Mouse (Mus musculus): Measurements from ENCODE around the gene Fstl5. TPM values are rescaled to one million over a fixed set of nuclear protein-coding genes. Genes with fewer than 3 reads are reported as not detected.

Gene Fstl5
- total and polyA plus RNA-seq, 2 experiments from 2014 or later = 0.04 TPM; not detected in 1

DNA sequence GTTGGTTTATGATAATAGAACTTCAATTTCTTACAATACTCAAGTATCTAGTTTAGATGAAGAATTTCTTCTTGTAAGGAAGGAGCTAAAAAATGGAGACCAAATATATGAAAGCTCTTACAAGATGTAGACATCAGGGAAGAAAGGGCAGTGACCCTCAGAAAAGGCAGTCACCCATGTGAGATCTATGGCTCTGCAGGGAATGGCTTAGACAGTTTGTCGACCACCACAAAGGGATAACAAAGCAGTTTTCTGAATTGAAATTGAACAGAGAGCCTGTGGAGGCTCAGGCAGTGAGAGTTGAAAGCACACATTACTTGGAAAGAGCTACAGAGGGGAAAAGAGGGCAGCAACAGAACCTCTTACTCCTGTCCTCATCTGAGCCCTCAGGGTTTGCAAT, 220.3 kb downstream of the Fstl5 start:
- Histone ChIP-seq H3K27ac (ENCODE audit: low read depth) (no peak overlapping the region), H3K4me1 (ENCODE audit: control insufficient read depth, insufficient read depth) (no peaks in the 10 kb centered on the region), H3K27me3 (ENCODE audit: control insufficient read depth, insufficient read depth, low read length) (no peaks in the 10 kb centered on the region), H3K4me3 (ENCODE audit: low read depth, low read length) (no peak overlapping the region), H3K9ac (replicated peaks; ENCODE audit: low read depth, low read length) (no peak overlapping the region), H3K9me3 (replicated peaks; ENCODE audit: control insufficient read depth, low read length) (no peaks in the 10 kb centered on the region), H3K4me2 (ENCODE audit: low read depth, low read length) (no peak overlapping the region), H3K36me3 (replicated peaks; ENCODE audit: control insufficient read depth, insufficient read depth, low read length) (no peaks in the 10 kb centered on the region)
- DNase-seq (ENCODE audit: low spot score) (no peak), ATAC-seq (ENCODE audit: insufficient read depth, low read depth) (no peak)
- TF ChIP-seq CTCF (IDR thresholded peaks at IDR 0.05; ENCODE audit: low read depth) (no peak), EP300 (IDR thresholded peaks at IDR 0.05; ENCODE audit: low read depth) (no peak)
- WGBS = 35% methylated on average over 1 of the region's 1 CpGs

GRCm38 (mm10) chr3:76301026-76301773, 227.1 kb downstream of the Fstl5 start:
- Histone ChIP-seq H3K27me3 (ENCODE audit: control insufficient read depth, insufficient read depth, low read length) (no peaks in the 10 kb centered on the region), H3K4me2 (ENCODE audit: low read depth, low read length) (no peak overlapping the region), H3K4me1 (ENCODE audit: control insufficient read depth, insufficient read depth) (no peaks in the 10 kb centered on the region), H3K9ac (replicated peaks; ENCODE audit: low read depth, low read length) (no peak overlapping the region), H3K36me3 (replicated peaks; ENCODE audit: control insufficient read depth, insufficient read depth, low read length) (no peaks in the 10 kb centered on the region), H3K27ac (ENCODE audit: low read depth) (no peak overlapping the region), H3K4me3 (ENCODE audit: low read depth, low read length) (no peak overlapping the region), H3K9me3 (replicated peaks; ENCODE audit: control insufficient read depth, low read length) (no peaks in the 10 kb centered on the region)
- WGBS = 74% methylated on average over 2 of the region's 2 CpGs
- TF ChIP-seq CTCF (IDR thresholded peaks at IDR 0.05; ENCODE audit: low read depth) = no peak
- no peak for TF ChIP-seq EP300 (IDR thresholded peaks at IDR 0.05; ENCODE audit: low read depth)
- ATAC-seq (ENCODE audit: insufficient read depth, low read depth) (no peak), DNase-seq (ENCODE audit: low spot score) (no peak)

GRCm38 (mm10) chr3:76316991-76317390, 242.9 kb downstream of the Fstl5 start:
- DNase-seq (ENCODE audit: low spot score) (no peak), ATAC-seq (ENCODE audit: insufficient read depth, low read depth) (no peak)
- Histone ChIP-seq H3K36me3 (replicated peaks; ENCODE audit: control insufficient read depth, insufficient read depth, low read length) (no peaks in the 10 kb centered on the region), H3K4me2 (ENCODE audit: low read depth, low read length) (no peak overlapping the region), H3K27ac (ENCODE audit: low read depth) (no peak overlapping the region), H3K4me1 (ENCODE audit: control insufficient read depth, insufficient read depth) (no peaks in the 10 kb centered on the region), H3K9me3 (replicated peaks; ENCODE audit: control insufficient read depth, low read length) (0 out of 2 replicates have a peak, but pooled peaks cover 5% of the 10 kb centered on the region), H3K9ac (replicated peaks; ENCODE audit: low read depth, low read length) (no peak overlapping the region), H3K27me3 (ENCODE audit: control insufficient read depth, insufficient read depth, low read length) (no peaks in the 10 kb centered on the region), H3K4me3 (ENCODE audit: low read depth, low read length) (no peak overlapping the region)
- TF ChIP-seq CTCF (IDR thresholded peaks at IDR 0.05; ENCODE audit: low read depth) = no peak
- no peak for TF ChIP-seq EP300 (IDR thresholded peaks at IDR 0.05; ENCODE audit: low read depth)
- WGBS = 74% methylated on average over 3 of the region's 3 CpGs

DNA sequence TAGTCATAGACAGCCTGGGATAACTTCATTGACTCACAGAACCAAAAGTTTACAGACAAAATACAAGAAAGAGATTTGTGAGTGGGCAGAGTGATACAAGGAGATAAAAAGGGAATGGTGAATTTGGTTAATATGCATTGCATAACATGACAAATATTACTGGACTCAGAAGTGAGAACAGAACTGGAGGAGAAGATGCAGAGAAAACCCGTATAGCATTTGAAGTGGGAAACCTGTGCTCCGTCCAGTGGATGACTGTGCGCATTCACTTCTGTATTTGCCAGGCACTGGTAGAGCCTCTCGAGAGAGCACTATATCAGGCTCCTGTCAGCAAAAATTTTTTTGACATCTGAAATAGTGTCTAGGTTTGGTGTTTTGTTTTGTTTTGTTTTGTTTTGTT, 245.5 kb downstream of the Fstl5 start:
- Histone ChIP-seq H3K4me1 (ENCODE audit: control insufficient read depth, insufficient read depth) (no peaks in the 10 kb centered on the region), H3K27me3 (ENCODE audit: control insufficient read depth, insufficient read depth, low read length) (no peaks in the 10 kb centered on the region), H3K4me2 (ENCODE audit: low read depth, low read length) (no peak overlapping the region), H3K9ac (replicated peaks; ENCODE audit: low read depth, low read length) (no peak overlapping the region), H3K27ac (ENCODE audit: low read depth) (no peak overlapping the region), H3K36me3 (replicated peaks; ENCODE audit: control insufficient read depth, insufficient read depth, low read length) (no peaks in the 10 kb centered on the region), H3K9me3 (replicated peaks; ENCODE audit: control insufficient read depth, low read length) (0 out of 2 replicates have a peak, but pooled peaks cover 5% of the 10 kb centered on the region), H3K4me3 (ENCODE audit: low read depth, low read length) (no peak overlapping the region)
- no peak for DNase-seq (ENCODE audit: low spot score)
- 75% methylated on average over 4 of the region's 4 CpGs for WGBS
- TF ChIP-seq CTCF (IDR thresholded peaks at IDR 0.05; ENCODE audit: low read depth) (no peak), EP300 (IDR thresholded peaks at IDR 0.05; ENCODE audit: low read depth) (no peak)
- ATAC-seq (ENCODE audit: insufficient read depth, low read depth) = no peak

DNA sequence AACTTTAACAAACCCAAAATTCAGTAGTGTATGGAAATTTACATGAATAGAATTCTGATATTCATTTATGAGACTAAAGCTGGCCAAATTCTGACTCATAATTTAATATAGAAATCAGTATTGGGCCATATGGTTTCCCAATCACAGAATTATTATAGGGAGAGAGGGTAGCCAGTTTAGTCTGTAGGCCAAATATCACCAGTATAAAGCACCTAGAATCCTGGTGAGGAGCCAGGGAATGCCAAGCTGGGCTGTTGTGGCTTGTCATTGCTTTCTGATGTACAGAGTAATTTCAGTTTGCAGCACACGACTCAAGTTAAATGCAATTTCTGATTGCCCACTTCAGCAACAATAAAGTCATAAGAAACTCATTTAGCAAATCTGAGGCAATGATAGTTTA, 248.4 kb downstream of the Fstl5 start:
- H3K36me3 ChIP-seq (replicated peaks; ENCODE audit: control insufficient read depth, insufficient read depth, low read length) = no peaks in the 10 kb centered on the region
- no peak for DNase-seq (ENCODE audit: low spot score)
- H3K27ac ChIP-seq (ENCODE audit: low read depth) = no peak overlapping the region
- 76% methylated on average over 1 of the region's 1 CpGs for WGBS
- H3K27me3 ChIP-seq (ENCODE audit: control insufficient read depth, insufficient read depth, low read length) = no peaks in the 10 kb centered on the region
- ATAC-seq (ENCODE audit: insufficient read depth, low read depth) = no peak
- H3K9me3 ChIP-seq (replicated peaks; ENCODE audit: control insufficient read depth, low read length) = 0 out of 2 replicates have a peak, but pooled peaks cover 5% of the 10 kb centered on the region
- TF ChIP-seq EP300 (IDR thresholded peaks at IDR 0.05; ENCODE audit: low read depth) = no peak
- no peak for TF ChIP-seq CTCF (IDR thresholded peaks at IDR 0.05; ENCODE audit: low read depth)
- no peak overlapping the region for H3K9ac ChIP-seq (replicated peaks; ENCODE audit: low read depth, low read length)
- H3K4me3 ChIP-seq (ENCODE audit: low read depth, low read length) = no peak overlapping the region
- no peaks in the 10 kb centered on the region for H3K4me1 ChIP-seq (ENCODE audit: control insufficient read depth, insufficient read depth)
- no peak overlapping the region for H3K4me2 ChIP-seq (ENCODE audit: low read depth, low read length)

GRCm38 (mm10) chr3:76336922-76337321, 262.9 kb downstream of the Fstl5 start:
- Histone ChIP-seq H3K27ac (ENCODE audit: low read depth) (no peak overlapping the region), H3K4me1 (ENCODE audit: control insufficient read depth, insufficient read depth) (no peaks in the 10 kb centered on the region), H3K36me3 (replicated peaks; ENCODE audit: control insufficient read depth, insufficient read depth, low read length) (no peaks in the 10 kb centered on the region), H3K9ac (replicated peaks; ENCODE audit: low read depth, low read length) (no peak overlapping the region), H3K27me3 (ENCODE audit: control insufficient read depth, insufficient read depth, low read length) (no peaks in the 10 kb centered on the region), H3K4me3 (ENCODE audit: low read depth, low read length) (no peak overlapping the region), H3K9me3 (replicated peaks; ENCODE audit: control insufficient read depth, low read length) (no peaks in the 10 kb centered on the region), H3K4me2 (ENCODE audit: low read depth, low read length) (no peak overlapping the region)
- WGBS = 67% methylated on average over 4 of the region's 4 CpGs
- TF ChIP-seq CTCF (IDR thresholded peaks at IDR 0.05; ENCODE audit: low read depth) = no peak
- TF ChIP-seq EP300 (IDR thresholded peaks at IDR 0.05; ENCODE audit: low read depth) = no peak
- DNase-seq (ENCODE audit: low spot score) (no peak), ATAC-seq (ENCODE audit: insufficient read depth, low read depth) (no peak)

All from heart, postnatal 0 days (tissue).